Mouse (Mus musculus) heart, adult 2 months (tissue): ENCODE measurements around the gene Shisa8.

Experiments used
- CTCF ChIP-seq: fragments of 200-600 bp; IDR thresholded peaks from 2 replicates; pipeline ENCODE4 v1.8.1; 2022; ENCODE audit warnings: antibody characterized with exemption, mild to moderate bottlenecking, moderate library complexity
- POLR2A ChIP-seq: fragments of 200-500 bp; IDR thresholded peaks from 2 replicates; pipeline ENCODE4 v1.6.1; 2011; ENCODE audit warnings: mild to moderate bottlenecking, low read depth, low read length, control low read depth; ENCODE audit not compliant: insufficient read depth

GRCm38 (mm10) chr15:82167201-82168168 lies 45.1 kb downstream of the Shisa8 start:
- TF ChIP-seq CTCF (no peak), POLR2A (no peak)
